Mouse (Mus musculus): Measurements from ENCODE around the gene Fbxo47.

The Fbxo47 gene

DNA sequence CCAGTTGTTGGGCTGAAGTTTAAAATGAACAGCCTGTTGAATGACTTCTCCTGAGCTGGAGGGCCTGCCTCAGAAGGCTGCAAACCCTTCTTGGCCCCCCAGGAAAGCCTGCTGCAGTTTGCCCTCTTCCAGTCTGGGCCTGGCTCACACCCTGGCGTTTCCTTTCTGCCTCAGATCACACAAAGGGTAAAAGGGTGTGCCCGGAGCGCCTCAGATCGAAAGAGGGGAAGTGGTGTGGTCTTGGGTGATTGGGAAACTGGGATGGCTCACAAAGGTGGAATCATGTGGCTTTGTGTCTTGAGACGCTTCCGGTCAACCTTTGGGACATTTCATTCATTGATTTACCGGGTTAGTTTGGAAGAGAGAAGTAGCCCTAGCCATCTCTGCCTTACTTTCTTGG lies 57.5 kb downstream of the Fbxo47 start:
- ChIA-PET POLR2A (interaction anchor here in 2 of 4 experiments (0.7 to 6.4 kb wide), 13 partner anchors 8 to 51 kb away, joined by 3 to 78 read pairs (median 10); partner anchors contain the start of genes B230217C12Rik (in 2 of the 2) and 1700001P01Rik (in 1 of the 2)), CTCF (interaction anchor here in 1 of 4 experiments (0.5 to 1.6 kb wide), 3 partner anchors 111 to 182 kb away, joined by 3 to 5 read pairs (median 4); no protein-coding TSS in a partner anchor)

DNA sequence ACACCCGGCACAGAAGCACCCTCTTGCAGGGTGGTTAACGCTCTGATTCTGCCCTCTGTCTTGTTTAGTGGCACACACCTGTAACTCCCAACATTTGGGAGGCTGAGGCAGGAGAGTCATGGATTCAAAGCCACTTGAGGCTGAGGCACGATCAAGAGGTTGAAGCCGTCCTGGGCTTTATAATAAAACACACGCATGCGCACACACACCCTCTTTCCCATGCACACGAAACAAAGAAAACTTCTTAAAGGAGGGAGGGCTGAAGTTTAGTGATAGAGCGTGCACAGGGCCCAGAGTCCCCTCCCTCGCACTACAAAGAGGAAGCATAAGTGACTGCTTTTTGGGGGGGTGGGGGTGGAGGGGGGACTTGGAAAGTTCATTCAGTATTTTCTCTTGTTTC lies 58.0 kb downstream of the Fbxo47 start:
- ChIA-PET CTCF (interaction anchor here in 2 of 4 experiments (0.6 to 1.5 kb wide), 2 partner anchors 111 to 563 kb away, joined by 5 to 14 read pairs; no protein-coding TSS in a partner anchor), POLR2A (interaction anchor here in 2 of 4 experiments (0.6 to 6.4 kb wide), 13 partner anchors 8 to 164 kb away, joined by 3 to 78 read pairs (median 10); partner anchors contain the start of genes 1700001P01Rik (in 1 of the 2) and B230217C12Rik (in 1 of the 2))

DNA sequence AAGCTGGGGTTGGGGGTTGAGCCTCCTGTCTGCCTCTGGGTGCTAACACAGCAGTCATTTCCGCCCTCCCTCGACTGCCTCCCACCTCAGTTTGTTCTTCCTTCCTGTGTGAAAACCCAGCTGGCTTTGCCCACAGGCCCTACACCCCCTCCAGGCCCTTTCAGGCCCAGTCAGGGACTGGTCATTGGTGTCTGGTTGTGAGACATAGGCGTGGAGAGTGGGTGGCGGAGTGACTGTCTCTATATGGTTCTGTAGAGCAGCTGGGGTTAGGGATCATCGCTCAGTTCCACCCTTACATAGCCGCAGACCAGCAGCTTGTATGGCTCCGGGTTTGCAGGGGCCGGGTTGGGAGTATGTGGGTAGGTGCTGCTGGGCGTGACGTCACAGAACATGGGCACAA lies 58.7 kb downstream of the Fbxo47 start:
- CTCF ChIA-PET, result interaction anchor here in 2 of 4 experiments (0.6 to 1.5 kb wide), 2 partner anchors 112 to 564 kb away, joined by 5 to 14 read pairs; no protein-coding TSS in a partner anchor
- POLR2A ChIA-PET, result interaction anchor here in 3 of 4 experiments (0.6 to 6.4 kb wide), 18 partner anchors 8 to 198 kb away, joined by 3 to 78 read pairs (median 4); partner anchors contain the start of genes B230217C12Rik (in 1 of the 3) and Rpl23 (in 1 of the 3)

- POLR2A ChIA-PET, result interaction anchor here in 3 of 4 experiments (0.6 to 6.4 kb wide), 14 partner anchors 7 to 198 kb away, joined by 3 to 78 read pairs (median 6); partner anchors contain the start of genes B230217C12Rik (in 1 of the 3) and Rpl23 (in 1 of the 3)
- CTCF ChIA-PET, result no interaction called here
These were observed 59.1 kb downstream of the Fbxo47 start for GRCm38 (mm10) chr11:97824895-97825294.

DNA sequence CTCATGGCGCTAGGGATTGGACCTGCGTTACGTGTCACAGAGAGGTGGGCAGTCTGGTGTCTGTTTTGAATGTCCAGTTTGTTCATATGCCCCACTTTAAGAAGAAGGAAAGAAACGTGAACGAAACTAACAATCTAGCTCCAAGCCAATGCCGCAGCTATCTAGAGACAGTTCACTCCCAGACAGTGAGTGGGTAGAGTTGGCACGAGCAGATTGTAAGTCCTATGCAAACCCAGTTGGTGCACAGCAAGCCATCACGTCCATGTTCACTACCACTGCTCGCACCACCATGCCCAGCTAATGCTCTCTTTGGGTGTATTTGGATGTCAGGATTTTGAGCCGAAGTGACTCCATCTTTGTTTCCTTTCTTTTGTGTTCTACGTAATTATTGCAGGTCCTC lies 59.8 kb downstream of the Fbxo47 start:
- CTCF ChIA-PET, result no interaction called here
- POLR2A ChIA-PET, result interaction anchor here (0.5 to 6.4 kb wide), 9 partner anchors 10 to 1320 kb away, joined by 3 to 78 read pairs (median 8); partner anchors contain the start of genes B230217C12Rik (in 1 of the 4) and Fbxo47 (in 1 of the 4)

- POLR2A ChIA-PET, result interaction anchor here (0.6 to 6.4 kb wide), 21 partner anchors 9 to 1321 kb away, joined by 3 to 78 read pairs (median 4); partner anchors contain the start of genes B230217C12Rik (in 2 of the 4), Fbxo47 (in 1 of the 4), Lasp1 (in 1 of the 4) and Rpl23 (in 1 of the 4)
- CTCF ChIA-PET, result interaction anchor here in 2 of 4 experiments (0.6 to 1.4 kb wide), 3 partner anchors 12 to 564 kb away, joined by 3 read pairs; no protein-coding TSS in a partner anchor
These were observed 60.9 kb downstream of the Fbxo47 start for GRCm38 (mm10) chr11:97822840-97823603.

DNA sequence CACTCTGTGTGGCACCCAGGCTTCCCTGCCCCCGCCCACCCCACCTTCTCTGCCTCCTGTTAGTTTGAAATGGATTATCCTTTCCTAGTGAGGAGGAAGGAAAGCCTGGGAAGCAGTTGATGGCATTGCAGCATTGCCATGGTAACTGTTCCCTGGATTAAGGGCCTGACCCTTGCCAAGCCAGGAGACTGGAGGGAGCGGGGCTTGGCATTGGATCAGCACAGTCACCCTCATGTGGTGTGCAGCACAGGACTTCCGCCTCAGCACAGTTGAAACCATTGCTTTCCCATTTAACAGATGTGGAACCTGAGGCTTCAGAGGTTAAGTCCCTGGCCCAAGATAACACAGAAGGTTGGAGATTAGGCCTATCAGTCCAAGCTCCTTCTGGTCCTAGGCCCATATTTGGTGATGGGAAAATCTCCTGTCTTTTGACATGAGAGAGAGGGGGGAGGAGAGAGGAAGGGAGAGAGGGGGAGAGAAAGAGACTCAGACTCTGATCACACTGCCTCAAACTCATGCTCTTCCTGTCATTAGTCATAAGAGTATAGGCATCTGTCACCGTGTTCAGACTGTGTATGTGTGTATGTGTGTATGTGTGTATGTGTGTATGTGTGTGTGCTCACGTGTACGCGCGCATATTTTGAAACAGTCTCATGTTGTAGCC lies 62.4 kb downstream of the Fbxo47 start:
- POLR2A ChIA-PET, result interaction anchor here in 2 of 4 experiments (1.4 to 16.9 kb wide), 5 partner anchors 9 to 21 kb away, joined by 3 to 388 read pairs (median 5); partner anchors contain the start of gene Lasp1 (in 2 of the 2)
- CTCF ChIA-PET, result interaction anchor here in 1 of 4 experiments (0.6 kb wide), 1 partner anchor 46 kb away, joined by 4 read pairs; no protein-coding TSS in a partner anchor

GRCm38 (mm10) chr11:97820840-97821239 lies 63.1 kb downstream of the Fbxo47 start:
- CTCF ChIA-PET, result interaction anchor here in 1 of 4 experiments (1.8 kb wide), 1 partner anchor 15 kb away, joined by 4 read pairs; no protein-coding TSS in a partner anchor

GRCm38 (mm10) chr11:97819923-97820322 lies 64.0 kb downstream of the Fbxo47 start:
- CTCF ChIA-PET, result interaction anchor here in 3 of 4 experiments (0.6 to 1.8 kb wide), 4 partner anchors 14 to 1206 kb away, joined by 3 to 8 read pairs (median 4); no protein-coding TSS in a partner anchor
- POLR2A ChIA-PET, result interaction anchor here in 3 of 4 experiments (0.7 to 27.6 kb wide), 12 partner anchors 7 to 107 kb away, joined by 3 to 667 read pairs (median 8); partner anchors contain the start of genes 1700001P01Rik (in 2 of the 3), Lasp1 (in 2 of the 3), Rpl23 (in 2 of the 3) and Fbxo47 (in 1 of the 3)

More at GRCm38 (mm10) chr11:97820840-97821239, 63.1 kb downstream of the Fbxo47 start:
- POLR2A ChIA-PET, result interaction anchor here in 3 of 4 experiments (0.6 to 27.6 kb wide), 10 partner anchors 9 to 108 kb away, joined by 3 to 667 read pairs (median 5); partner anchors contain the start of genes 1700001P01Rik (in 2 of the 3), Lasp1 (in 2 of the 3) and Rpl23 (in 2 of the 3)

DNA sequence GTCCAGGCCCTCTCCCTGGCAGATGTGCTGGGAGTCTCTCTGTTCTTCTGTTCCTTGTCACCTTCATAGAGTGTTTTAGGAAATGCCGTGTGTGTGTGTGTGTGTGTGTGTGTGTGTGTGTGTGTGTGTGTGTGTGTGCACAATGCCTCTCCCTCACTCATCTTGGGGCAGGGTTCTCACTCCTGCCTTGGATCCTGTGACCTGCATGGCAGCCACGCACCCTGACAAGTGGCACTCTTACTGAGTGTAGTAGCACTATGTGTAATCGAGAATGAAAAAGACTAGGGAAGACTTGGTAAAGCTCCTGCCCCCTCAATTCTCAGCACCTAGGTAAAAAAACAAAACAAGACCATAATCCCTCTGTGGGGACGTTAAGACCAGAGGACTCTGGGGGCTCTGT lies 64.9 kb downstream of the Fbxo47 start:
- CTCF ChIA-PET, result interaction anchor here in 2 of 4 experiments (1.3 to 3.5 kb wide), 4 partner anchors 12 to 22 kb away, joined by 3 to 15 read pairs (median 4); partner anchors contain the start of gene B230217C12Rik (in 1 of the 2)
- POLR2A ChIA-PET, result interaction anchor here (0.7 to 27.6 kb wide), 18 partner anchors 8 to 161 kb away, joined by 3 to 667 read pairs (median 6); partner anchors contain the start of genes 1700001P01Rik (in 2 of the 4), Lasp1 (in 2 of the 4), Rpl23 (in 2 of the 4) and Fbxo47 (in 1 of the 4)

- CTCF ChIA-PET, result interaction anchor here in 2 of 4 experiments (0.5 to 3.5 kb wide), 4 partner anchors 11 to 23 kb away, joined by 3 to 15 read pairs (median 4); partner anchors contain the start of gene B230217C12Rik (in 1 of the 2)
- POLR2A ChIA-PET, result interaction anchor here (0.7 to 27.6 kb wide), 26 partner anchors 8 to 176 kb away, joined by 3 to 667 read pairs (median 5); partner anchors contain the start of genes 1700001P01Rik (in 2 of the 4), B230217C12Rik (in 2 of the 4), Fbxo47 (in 2 of the 4) and Lasp1 (in 2 of the 4)
These were observed 65.4 kb downstream of the Fbxo47 start for GRCm38 (mm10) chr11:97818571-97818970.

DNA sequence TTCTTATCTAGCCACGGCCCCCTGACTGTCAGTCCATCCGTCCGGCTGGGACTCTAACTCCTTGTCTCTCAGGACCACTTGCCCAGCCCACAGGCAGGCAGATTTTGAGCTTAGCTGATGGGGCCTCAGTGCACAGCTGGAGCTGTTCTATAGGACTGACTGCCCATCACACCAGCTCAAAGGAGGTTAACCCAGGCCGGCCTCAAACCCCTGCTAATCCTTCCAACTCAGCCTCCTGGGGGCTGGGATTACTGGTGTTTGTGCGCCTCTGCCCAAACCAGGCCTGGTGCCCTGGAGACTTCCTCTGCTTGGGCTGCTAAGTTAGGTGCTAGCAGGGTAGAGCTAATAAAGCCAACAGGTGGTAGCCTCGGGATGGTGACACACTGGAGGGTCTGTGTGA lies 66.0 kb downstream of the Fbxo47 start:
- CTCF ChIA-PET, result interaction anchor here in 2 of 4 experiments (0.7 to 3.5 kb wide), 6 partner anchors 10 to 481 kb away, joined by 3 to 15 read pairs (median 4); partner anchors contain the start of genes B230217C12Rik (in 1 of the 2) and Lasp1 (in 1 of the 2)
- POLR2A ChIA-PET, result interaction anchor here (0.7 to 27.6 kb wide), 30 partner anchors 9 to 200 kb away, joined by 3 to 667 read pairs (median 4); partner anchors contain the start of genes 1700001P01Rik (in 2 of the 4), B230217C12Rik (in 2 of the 4), Fbxo47 (in 2 of the 4) and Lasp1 (in 2 of the 4)

- ChIA-PET CTCF (interaction anchor here (0.5 to 3.5 kb wide), 17 partner anchors 9 to 603 kb away, joined by 3 to 15 read pairs (median 3); partner anchors contain the start of genes Lasp1 (in 2 of the 4) and B230217C12Rik (in 1 of the 4)), POLR2A (interaction anchor here (0.5 to 27.6 kb wide), 54 partner anchors 8 to 1370 kb away, joined by 3 to 667 read pairs (median 4); partner anchors contain the start of genes B230217C12Rik (in 3 of the 4), Rpl23 (in 3 of the 4), 1700001P01Rik (in 2 of the 4) and Fbxo47 (in 2 of the 4))
These were observed 66.6 kb downstream of the Fbxo47 start for GRCm38 (mm10) chr11:97817379-97817778.

- POLR2A ChIA-PET, result interaction anchor here (0.5 to 27.6 kb wide), 49 partner anchors 8 to 1369 kb away, joined by 3 to 667 read pairs (median 4); partner anchors contain the start of genes B230217C12Rik (in 3 of the 4), Rpl23 (in 3 of the 4), 1700001P01Rik (in 2 of the 4) and Fbxo47 (in 2 of the 4)
- CTCF ChIA-PET, result interaction anchor here (0.5 to 3.5 kb wide), 14 partner anchors 8 to 603 kb away, joined by 3 to 15 read pairs (median 3); partner anchors contain the start of genes Lasp1 (in 2 of the 4) and B230217C12Rik (in 1 of the 4)
These were observed 67.0 kb downstream of the Fbxo47 start for GRCm38 (mm10) chr11:97816916-97817315.

- CTCF ChIA-PET, result interaction anchor here in 3 of 4 experiments (0.7 to 3.5 kb wide), 3 partner anchors 12 to 107 kb away, joined by 3 to 15 read pairs (median 5); partner anchors contain the start of gene B230217C12Rik (in 1 of the 3)
These were observed 67.8 kb downstream of the Fbxo47 start for GRCm38 (mm10) chr11:97816176-97816575.

More at GRCm38 (mm10) chr11:97816176-97816575, 67.8 kb downstream of the Fbxo47 start:
- POLR2A ChIA-PET, result interaction anchor here (0.6 to 27.6 kb wide), 22 partner anchors 9 to 237 kb away, joined by 3 to 667 read pairs (median 5); partner anchors contain the start of genes B230217C12Rik (in 3 of the 4), 1700001P01Rik (in 2 of the 4), Lasp1 (in 2 of the 4) and Rpl23 (in 2 of the 4)
